ENCODE assay signal across 9 mouse cellular contexts in genomic region chr17:93202165-93203075, GRCm38 (mm10). TPM values are rescaled to one million over a fixed set of nuclear protein-coding genes. Genes with fewer than 3 reads are reported as not detected.
A peak's percentile ranks its signal among the peaks of the same experiment; 100 is the strongest.
DNase-seq lines count a peak whose midpoint lies in the region; ATAC-seq lines count a peak whose summit lies in the region.
"Had no signal": no experiment of that assay in that cellular context is flagged by ENCODE, and none has a peak within 500 bp of the region (broad histone marks: within the 10 kb centered on the region; RNA-seq: fewer than 3 reads in every experiment).

No protein-coding gene starts in this region.

- peaks cover 78% of the 10 kb centered on the region for H3K27me3 ChIP-seq in heart, embryonic 15.5 days
- H3K27me3 ChIP-seq in liver, embryonic 12.5 days (replicated peaks): peaks cover 70% of the 10 kb centered on the region
- peaks cover 61% of the 10 kb centered on the region for H3K27me3 ChIP-seq in stomach, embryonic 14.5 days (ENCODE audit: control insufficient read depth, insufficient read depth, low read length)

- H3K4me2 ChIP-seq in heart, embryonic 15.5 days: peak overlapping the region; percentile 59
- peak overlapping the region; percentile 37; the same call in 1 of the 2 replicates for H3K4me2 ChIP-seq in liver, embryonic 12.5 days
- H3K4me2 ChIP-seq in stomach, embryonic 14.5 days (replicated peaks; ENCODE audit: low read depth, low read length): peak overlapping the region; percentile 38

- no peak overlapping the region for H3K9ac ChIP-seq in heart, embryonic 15.5 days
- H3K9ac ChIP-seq in liver, embryonic 12.5 days: no peak overlapping the region
- H3K9ac ChIP-seq in stomach, embryonic 14.5 days (replicated peaks; ENCODE audit: low read depth, low read length): no peak overlapping the region

- no peak for DNase-seq in heart, postnatal 25 days (ENCODE audit: low spot score)
- peak; percentile 45 for DNase-seq in brain, adult 2 months (ENCODE audit: low read depth, low spot score)
- peak; percentile 7 to 20 for DNase-seq in frontal cortex, postnatal 10 days (ENCODE audit: low spot score in 2 of 2)
- DNase-seq in yolk sac, embryonic 10.5 days (ENCODE audit: low spot score): no peak
- DNase-seq in ovary, postnatal 36 days (ENCODE audit: low spot score): no peak

- no peaks in the 10 kb centered on the region for H3K36me3 ChIP-seq in heart, embryonic 15.5 days
- H3K36me3 ChIP-seq in liver, embryonic 12.5 days: no peaks in the 10 kb centered on the region
- H3K36me3 ChIP-seq in stomach, embryonic 14.5 days (ENCODE audit: control insufficient read depth, insufficient read depth, low read length): no peaks in the 10 kb centered on the region

- H3K4me1 ChIP-seq in heart, embryonic 15.5 days (replicated peaks): peaks cover 21% of the 10 kb centered on the region
- no peaks in the 10 kb centered on the region for H3K4me1 ChIP-seq in liver, embryonic 12.5 days
- no peaks in the 10 kb centered on the region for H3K4me1 ChIP-seq in stomach, embryonic 14.5 days (ENCODE audit: control insufficient read depth, insufficient read depth, low read length)

- ATAC-seq in heart, embryonic 15.5 days (replicated peaks; ENCODE audit: insufficient number of reproducible peaks, insufficient read depth, low FRiP score, low read depth): no peak
- ATAC-seq in liver, embryonic 12.5 days: no peak
- peak; percentile 54 for ATAC-seq in stomach, embryonic 14.5 days (ENCODE audit: insufficient number of reproducible peaks, insufficient read depth, low FRiP score, low read depth)

- WGBS in heart, embryonic 15.5 days: 1% methylated on average over 44 of the region's 44 CpGs
- 2% methylated on average over 44 of the region's 44 CpGs for WGBS in liver, embryonic 12.5 days (ENCODE audit: insufficient replicate concordance)
- under 1% methylated on average over 44 of the region's 44 CpGs for WGBS in stomach, embryonic 14.5 days

- no peak overlapping the region for H3K27ac ChIP-seq in heart, embryonic 15.5 days
- H3K27ac ChIP-seq in liver, embryonic 12.5 days: no peak overlapping the region
- no peak overlapping the region for H3K27ac ChIP-seq in stomach, embryonic 14.5 days (ENCODE audit: low read length)

- peak overlapping the region; percentile 41 for H3K4me3 ChIP-seq in heart, embryonic 15.5 days
- peak overlapping the region; percentile 3; the same call in 1 of the 2 replicates for H3K4me3 ChIP-seq in liver, embryonic 12.5 days
- peak overlapping the region; percentile 23 for H3K4me3 ChIP-seq in stomach, embryonic 14.5 days (ENCODE audit: low read depth, low read length)

- intact Hi-C loops in heart, postnatal 25 days (cut with DNase I): no loop called here

- no peaks in the 10 kb centered on the region for H3K9me3 ChIP-seq in heart, embryonic 15.5 days (replicated peaks)
- no peaks in the 10 kb centered on the region for H3K9me3 ChIP-seq in liver, embryonic 12.5 days (replicated peaks)
- H3K9me3 ChIP-seq in stomach, embryonic 14.5 days (ENCODE audit: control insufficient read depth, low read depth, low read length): no peaks in the 10 kb centered on the region

RNA-seq across cellular contexts. Expression of gene Adcyap1, which starts 3.6 kb away (rescaled TPM):
- 0.28 and 0.33 TPM in 2 replicates for polyA plus RNA-seq in heart, embryonic 15.5 days (2015; fragmentation: Nextera tagmentation; extraction: Ambion mirVana)
- total RNA-seq in heart, postnatal 25 days (2021): not detected
- polyA plus RNA-seq in liver, embryonic 12.5 days (2016; fragmentation: Nextera tagmentation; extraction: Ambion mirVana): not detected in 2 replicates
- polyA plus RNA-seq in stomach, embryonic 14.5 days (2014; fragmentation: Nextera tagmentation; extraction: Ambion mirVana): 0.58 and 1.3 TPM in 2 replicates
- total RNA-seq: MEL had no signal

Comparison
In these comparisons a context has a peak if more than half of its experiments do, and no peak if none do; other contexts are left out.
1. DNase-seq: peak in brain, adult 2 months (single experiment) and frontal cortex, postnatal 10 days (2 of 2); none in heart, postnatal 25 days (single experiment), yolk sac, embryonic 10.5 days (single experiment) and ovary, postnatal 36 days (single experiment).
2. Peak in every context shown above with its lines, with median percentiles within 50 percentile points of each other: H3K4me2 ChIP-seq and H3K4me3 ChIP-seq.